Mouse (Mus musculus) brain, embryonic 14.5 days (tissue): Measurements from ENCODE around the gene Arpc2.

Experiments used
- CTCF ChIP-seq: fragments of 200-500 bp; IDR thresholded peaks from 2 replicates; pipeline ENCODE4 v1.5.1; 2012; ENCODE audit warnings: inconsistent platforms, mild to moderate bottlenecking, moderate library complexity, borderline replicate concordance; ENCODE audit not compliant: insufficient read depth, insufficient read length; ENCODE audit errors: extremely low read depth
- POLR2A ChIP-seq: fragments of 200-500 bp; IDR thresholded peaks from 2 replicates; pipeline ENCODE4 v1.6.1; 2012; ENCODE audit warnings: mild to moderate bottlenecking, inconsistent platforms, borderline replicate concordance; ENCODE audit not compliant: poor library complexity, insufficient read depth, insufficient read length, severe bottlenecking; ENCODE audit errors: extremely low read depth

DNA sequence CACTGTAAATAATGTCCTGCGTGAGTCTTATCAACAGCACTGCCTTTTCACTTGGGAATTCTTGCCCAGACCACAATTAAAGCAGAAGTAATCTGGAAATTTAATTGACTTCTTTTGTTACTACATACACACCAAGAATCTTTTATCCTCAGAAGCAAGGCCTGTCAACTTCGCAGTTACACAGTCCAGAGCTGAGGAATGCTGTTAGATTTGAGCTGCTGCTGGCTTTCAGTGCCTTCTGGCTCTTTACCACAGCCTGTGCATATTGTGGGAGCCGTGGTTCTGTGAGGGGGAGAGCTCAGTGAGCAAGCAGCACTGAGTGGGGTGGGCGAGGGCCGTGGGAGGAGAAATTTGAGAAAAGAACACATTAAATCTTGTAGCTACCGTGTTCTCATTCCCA lies 4.4 kb downstream of the Arpc2 start:
- no peak for TF ChIP-seq POLR2A
- TF ChIP-seq CTCF, result no peak
